Mouse (Mus musculus): ENCODE results near the gene Spen.

DNA sequence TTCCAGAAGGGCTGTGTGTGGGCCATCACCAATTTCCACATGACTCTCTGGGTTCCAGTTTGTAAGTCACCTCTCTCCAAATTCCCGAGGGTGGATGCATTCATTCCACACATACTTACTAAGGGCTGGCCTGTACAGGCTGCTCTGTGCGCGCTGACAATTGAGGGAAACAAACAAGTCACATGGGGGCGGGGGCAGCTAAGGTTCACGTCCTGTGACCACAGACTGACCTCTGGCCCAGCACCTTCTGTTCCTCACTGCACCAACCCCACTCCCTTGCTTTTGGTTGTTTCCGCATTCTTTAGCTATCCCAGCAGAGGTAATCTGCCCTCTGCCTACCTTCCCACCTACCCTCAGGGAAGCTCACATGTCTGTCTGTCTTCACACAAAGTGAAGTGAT, 31.6 kb upstream of the Spen start:
- TF ChIP-seq CTCF (IDR thresholded peaks at IDR 0.05) (no peak), POLR2A (IDR thresholded peaks at IDR 0.05; ENCODE audit: insufficient read depth, low read depth, low read length) (0 out of 2 replicates have a peak, but pooled peaks have one; percentile 11), EP300 (IDR thresholded peaks at IDR 0.05; ENCODE audit: insufficient read depth, low read depth, low read length) (peak; percentile 100)

Measured in heart, adult 2 months (tissue).